Mouse (Mus musculus): ENCODE results near the gene Klf13.

DNA sequence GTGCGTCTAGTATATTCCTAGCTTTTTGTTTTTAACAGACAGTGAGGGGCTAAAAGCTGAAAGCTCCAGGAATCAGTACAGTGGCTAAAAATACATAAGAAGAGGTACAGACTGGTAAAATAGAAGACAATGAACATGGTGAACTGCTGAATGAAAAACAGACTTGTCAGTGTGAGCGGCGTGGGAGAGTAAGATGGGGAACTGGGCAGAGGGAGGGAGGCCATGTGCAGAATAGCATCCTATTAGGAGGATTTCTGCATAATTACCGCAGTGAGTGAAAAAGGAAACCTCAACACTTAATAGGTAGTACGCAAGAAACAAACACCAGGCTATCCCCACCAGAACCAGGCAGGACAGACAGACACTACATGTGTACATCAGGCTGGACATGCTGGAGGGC is 45.5 kb downstream of the Klf13 start:
- TF ChIP-seq POLR2A (IDR thresholded peaks at IDR 0.05; ENCODE audit: low read depth, low read length) (no peak), USF1 (IDR thresholded peaks at IDR 0.05; ENCODE audit: low read depth, low read length) (no peak), EP300 (IDR thresholded peaks at IDR 0.05; ENCODE audit: low read length) (no peak), CTCF (conservative IDR thresholded peaks at IDR 0.05 in 1 of 2, IDR thresholded peaks at IDR 0.05 in 1 of 2; ENCODE audit: low read depth in 2 of 2, low read length in 2 of 2) (no peak), ZC3H11A (IDR thresholded peaks at IDR 0.05; ENCODE audit: low read depth, low read length) (no peak), SIN3A (IDR thresholded peaks at IDR 0.05; ENCODE audit: low read length) (no peak), E2F4 (IDR thresholded peaks at IDR 0.05; ENCODE audit: insufficient replicate concordance, low read depth, low read length) (no peak), PAX5 (IDR thresholded peaks at IDR 0.05; ENCODE audit: low read length) (no peak), HCFC1 (IDR thresholded peaks at IDR 0.05; ENCODE audit: low read depth, low read length) (no peak), MAX (IDR thresholded peaks at IDR 0.05; ENCODE audit: low read length) (no peak), KAT2A (IDR thresholded peaks at IDR 0.05; ENCODE audit: insufficient replicate concordance, low read length) (no peak), IRF4 (IDR thresholded peaks at IDR 0.05; ENCODE audit: low read depth, low read length) (no peak), POLR2AphosphoS2 (IDR thresholded peaks at IDR 0.05; ENCODE audit: low read depth, low read length) (no peak)

Data from CH12.LX (cell line).